Mouse (Mus musculus): ENCODE measurements around the gene Fzd1.

Fzd1 gene

DNA sequence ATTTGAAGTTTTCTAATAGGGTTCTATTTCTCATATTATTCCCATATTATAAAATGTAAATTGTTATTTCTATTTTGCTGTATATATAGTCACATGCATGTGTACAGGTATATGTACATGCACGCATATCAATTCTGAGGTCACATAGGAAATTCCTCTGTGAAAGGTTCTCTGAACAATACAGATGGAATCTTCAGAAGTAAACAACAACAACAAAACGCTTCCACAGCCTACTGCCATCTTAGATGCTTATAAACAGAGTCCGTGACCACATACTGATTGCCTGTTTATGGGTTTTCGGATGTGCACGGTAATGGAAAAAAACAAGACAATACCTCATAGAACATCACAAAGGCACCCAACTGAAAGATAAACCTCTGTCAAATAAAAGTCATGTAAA lies 4.7 kb downstream of the Fzd1 start:
- DNase-seq (ENCODE audit: low read depth, low spot score): no peak

DNA sequence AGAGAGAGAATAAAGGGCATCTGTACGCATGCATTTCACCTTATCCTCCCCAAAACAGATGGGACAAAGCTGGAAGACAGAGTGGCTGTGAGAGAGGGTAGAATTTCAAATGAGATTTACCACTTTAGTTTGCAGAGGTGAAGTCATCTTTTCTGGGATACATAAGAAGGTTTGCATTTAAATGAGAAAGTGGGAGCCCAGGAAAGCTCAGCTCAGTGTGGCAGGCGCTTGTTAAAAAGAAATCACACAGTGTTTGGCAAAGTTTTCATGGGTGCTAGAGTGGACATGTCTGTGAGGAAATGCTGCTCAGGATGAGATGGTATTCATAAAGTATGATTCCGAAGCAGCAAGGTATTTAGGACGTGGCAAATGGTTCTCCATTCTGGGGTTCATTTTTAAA lies 15.1 kb downstream of the Fzd1 start:
- DNase-seq (ENCODE audit: low read depth, low spot score): no peak

DNA sequence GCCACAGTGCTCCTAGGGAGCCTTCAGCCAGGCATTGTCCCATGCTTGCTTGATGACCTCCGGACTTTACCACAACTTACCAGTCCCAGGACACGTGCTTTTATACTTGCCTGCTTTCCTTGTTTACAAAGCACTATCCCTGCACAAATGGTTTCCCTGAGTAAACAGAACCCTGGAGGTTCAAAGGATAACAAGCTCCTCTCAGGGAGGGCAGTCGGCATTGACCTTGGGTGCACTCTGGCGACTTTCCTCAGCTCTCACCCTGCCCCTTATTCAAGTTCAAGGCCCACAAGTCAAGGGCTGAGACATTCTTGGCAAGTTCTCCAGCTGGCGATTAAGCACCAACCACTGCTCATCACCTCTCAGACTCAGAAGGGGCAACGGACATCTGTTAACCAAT lies 20.8 kb downstream of the Fzd1 start:
- no peak for DNase-seq (ENCODE audit: low read depth, low spot score)

DNA sequence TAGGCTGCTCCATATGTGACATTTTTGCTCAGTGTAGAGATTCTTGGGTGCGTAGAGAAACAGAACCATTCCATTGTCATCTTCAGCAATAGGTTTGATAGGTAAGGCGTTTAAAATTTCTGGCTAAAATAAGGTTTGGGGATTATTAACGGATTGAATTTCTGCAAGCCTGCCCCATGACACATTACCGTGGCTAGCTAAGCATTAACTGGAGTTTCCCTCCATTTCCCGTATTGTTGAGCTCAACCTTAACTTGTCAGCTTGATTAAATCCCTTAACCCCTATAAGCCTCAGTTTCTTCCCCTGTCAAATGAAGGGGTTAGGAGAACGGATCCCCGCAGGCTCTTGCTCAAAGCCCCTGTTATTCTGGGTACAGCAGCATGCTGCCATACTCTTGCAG lies 22.4 kb downstream of the Fzd1 start:
- DNase-seq (ENCODE audit: low read depth, low spot score): no peak

DNA sequence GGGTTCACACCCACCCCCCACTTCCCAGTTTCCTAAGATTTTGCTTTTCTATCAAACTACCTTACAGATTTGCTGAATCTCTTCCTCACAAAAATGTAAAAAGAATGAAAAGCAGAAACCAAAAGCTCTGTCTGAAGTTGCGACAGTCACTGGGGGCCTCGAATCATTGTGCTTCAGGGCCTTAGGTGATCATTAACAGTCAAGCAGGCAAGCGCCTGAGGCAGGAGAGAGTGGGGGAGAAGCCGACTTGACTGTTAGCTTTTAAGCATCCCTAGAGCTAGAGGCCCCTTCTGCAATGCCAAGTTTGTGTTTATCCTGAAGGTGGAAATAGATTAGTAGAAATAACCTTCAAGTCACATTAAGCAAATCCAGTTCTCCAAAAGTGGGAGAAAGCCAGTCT lies 24.6 kb downstream of the Fzd1 start:
- DNase-seq (ENCODE audit: low read depth, low spot score): no peak

DNA sequence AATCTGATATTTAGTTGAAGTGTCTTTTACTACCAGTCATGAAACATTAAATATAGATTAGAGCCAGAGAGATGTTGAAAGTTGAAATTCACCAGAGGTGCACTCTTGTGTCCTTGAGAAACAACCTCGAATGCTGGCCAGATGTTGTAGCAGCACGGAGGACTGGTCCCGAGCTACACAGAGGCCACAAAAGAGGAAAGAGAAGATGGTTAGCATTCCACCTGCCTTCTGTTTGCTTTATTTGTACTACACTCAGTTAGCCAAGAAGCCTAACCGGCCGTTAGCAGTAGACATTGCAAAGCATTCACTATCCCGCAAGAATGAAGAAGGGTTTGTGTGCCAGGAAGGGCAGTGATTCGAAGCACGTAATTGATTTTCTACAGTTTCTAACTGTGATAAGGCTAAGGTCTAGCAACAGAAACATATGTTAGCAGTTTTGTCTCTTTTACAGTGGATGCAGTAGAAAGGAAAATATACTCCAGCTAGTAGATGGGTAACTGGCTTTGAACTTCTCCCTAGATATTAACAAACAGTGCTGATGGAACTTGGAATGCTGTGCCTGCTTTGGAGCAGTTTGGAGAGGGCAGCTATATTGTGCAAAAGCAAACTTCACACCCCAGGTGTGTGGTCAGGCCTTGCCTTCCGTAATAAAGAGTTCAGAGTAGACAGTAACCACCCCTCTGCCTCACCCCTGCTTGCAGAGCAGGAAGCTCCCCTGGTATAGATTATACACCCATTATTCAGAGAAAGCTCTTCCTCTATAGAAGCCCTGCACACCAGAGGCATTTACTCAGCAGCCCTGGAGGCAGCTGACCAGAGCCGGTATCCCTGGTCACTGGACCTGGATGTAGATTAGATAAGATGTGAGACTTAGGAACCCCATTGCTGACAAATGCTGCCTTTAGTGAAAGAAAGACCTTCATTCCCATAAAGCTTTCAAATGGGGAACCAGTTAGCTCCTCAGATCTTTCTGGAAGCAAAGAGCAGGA lies 25.3 kb downstream of the Fzd1 start:
- DNase-seq (ENCODE audit: low read depth, low spot score): no peak

DNA sequence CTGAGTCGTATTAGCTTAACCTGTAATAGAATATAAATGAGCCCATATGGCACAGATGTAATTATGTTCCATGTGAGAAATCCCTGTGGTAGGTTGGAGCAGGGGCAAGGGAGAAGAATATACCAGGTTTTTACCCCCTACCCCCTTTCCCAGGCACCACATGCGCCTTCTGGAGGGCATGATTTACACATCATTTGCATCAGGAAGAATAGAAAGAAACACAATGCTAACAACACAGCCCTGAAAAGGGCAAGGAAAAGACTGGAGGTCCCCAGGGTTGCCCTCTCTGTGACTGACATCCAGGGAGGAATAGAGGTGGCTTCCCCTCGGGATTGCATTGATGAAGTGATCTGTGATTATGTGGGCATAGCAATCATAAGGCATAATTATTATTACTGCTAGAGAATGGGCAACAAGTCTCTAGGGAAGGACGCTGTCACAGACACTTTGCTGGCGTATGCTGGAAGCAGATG lies 26.1 kb downstream of the Fzd1 start:
- no peak for DNase-seq (ENCODE audit: low read depth, low spot score)

DNA sequence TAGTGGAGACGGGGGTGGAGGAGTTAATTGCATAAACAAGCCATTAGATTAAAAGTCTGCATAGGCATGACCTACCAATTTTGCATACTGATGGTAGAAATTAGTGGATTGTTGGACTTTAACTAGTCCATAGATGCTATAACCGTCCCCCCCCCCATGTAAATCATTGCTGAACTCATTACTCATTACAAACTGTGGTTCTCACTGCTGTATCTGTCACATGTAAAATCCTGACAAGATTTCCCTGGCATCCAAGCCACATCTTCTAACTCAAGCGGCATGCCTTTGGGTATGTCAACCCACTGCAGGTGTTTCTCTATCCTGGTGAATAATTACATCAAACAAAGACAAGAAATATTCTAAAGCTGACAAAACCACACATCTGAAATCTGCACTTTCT lies 26.8 kb downstream of the Fzd1 start:
- no peak for DNase-seq (ENCODE audit: low read depth, low spot score)
